Mouse (Mus musculus) ovary, adult 18-20 months (tissue): Measurements from ENCODE around the gene Zfp664.

Experiments used
- DNase-seq: peaks from one replicate; pipeline ENCODE4 v3.0.0; 2022; ENCODE audit warnings: low spot score, mixed read lengths

Gene Zfp664

GRCm38 (mm10) chr5:124872033-124872432 is 9.5 kb downstream of the Zfp664 start:
- DNase-seq: peak; percentile 63

- DNase-seq: no peak
These were observed 10.6 kb downstream of the Zfp664 start for GRCm38 (mm10) chr5:124873096-124873495.

GRCm38 (mm10) chr5:124873890-124874601 is 11.6 kb downstream of the Zfp664 start:
- no peak for DNase-seq

GRCm38 (mm10) chr5:124879251-124879650 is 16.8 kb downstream of the Zfp664 start:
- no peak for DNase-seq

GRCm38 (mm10) chr5:124879801-124880200 is 17.3 kb downstream of the Zfp664 start:
- no peak for DNase-seq

GRCm38 (mm10) chr5:124883877-124884276 is 21.4 kb downstream of the Zfp664 start:
- no peak for DNase-seq

GRCm38 (mm10) chr5:124888661-124889060 is 26.2 kb downstream of the Zfp664 start:
- DNase-seq: peak; percentile 40

- DNase-seq: no peak
These were observed 29.5 kb downstream of the Zfp664 start for GRCm38 (mm10) chr5:124891921-124892370.

GRCm38 (mm10) chr5:124896135-124896534 is 33.6 kb downstream of the Zfp664 start:
- DNase-seq: no peak

- DNase-seq: peak; percentile 47
These were observed 37.6 kb downstream of the Zfp664 start for GRCm38 (mm10) chr5:124899945-124900631.

- no peak for DNase-seq
These were observed 38.4 kb downstream of the Zfp664 start for GRCm38 (mm10) chr5:124900738-124901490.

GRCm38 (mm10) chr5:124901675-124902074 is 39.2 kb downstream of the Zfp664 start:
- no peak for DNase-seq

- no peak for DNase-seq
These were observed 39.7 kb downstream of the Zfp664 start for GRCm38 (mm10) chr5:124902195-124902594.

- DNase-seq: no peak
These were observed 41.4 kb downstream of the Zfp664 start for GRCm38 (mm10) chr5:124903852-124904251.

- no peak for DNase-seq
These were observed 44.4 kb downstream of the Zfp664 start for GRCm38 (mm10) chr5:124906890-124907289.

GRCm38 (mm10) chr5:124908860-124909259 is 46.4 kb downstream of the Zfp664 start:
- peak; percentile 39 for DNase-seq

- no peak for DNase-seq
These were observed 49.8 kb downstream of the Zfp664 start for GRCm38 (mm10) chr5:124912276-124912675.

- DNase-seq: no peak
These were observed 50.7 kb downstream of the Zfp664 start for GRCm38 (mm10) chr5:124912946-124913933.

GRCm38 (mm10) chr5:124919798-124920197 is 57.3 kb downstream of the Zfp664 start:
- DNase-seq: no peak

GRCm38 (mm10) chr5:124921410-124921809 is 58.9 kb downstream of the Zfp664 start:
- no peak for DNase-seq
